Mouse (Mus musculus) adipocyte (in vitro differentiated cells): Measurements from ENCODE around the gene Slc9a5.
A peak's percentile ranks its signal among the peaks of the same experiment; 100 is the strongest.

Experiments used
- DNase-seq: peaks from one replicate; pipeline ENCODE4 v3.0.0-alpha.2; 2016; ENCODE audit warnings: low spot score

Gene Slc9a5

DNA sequence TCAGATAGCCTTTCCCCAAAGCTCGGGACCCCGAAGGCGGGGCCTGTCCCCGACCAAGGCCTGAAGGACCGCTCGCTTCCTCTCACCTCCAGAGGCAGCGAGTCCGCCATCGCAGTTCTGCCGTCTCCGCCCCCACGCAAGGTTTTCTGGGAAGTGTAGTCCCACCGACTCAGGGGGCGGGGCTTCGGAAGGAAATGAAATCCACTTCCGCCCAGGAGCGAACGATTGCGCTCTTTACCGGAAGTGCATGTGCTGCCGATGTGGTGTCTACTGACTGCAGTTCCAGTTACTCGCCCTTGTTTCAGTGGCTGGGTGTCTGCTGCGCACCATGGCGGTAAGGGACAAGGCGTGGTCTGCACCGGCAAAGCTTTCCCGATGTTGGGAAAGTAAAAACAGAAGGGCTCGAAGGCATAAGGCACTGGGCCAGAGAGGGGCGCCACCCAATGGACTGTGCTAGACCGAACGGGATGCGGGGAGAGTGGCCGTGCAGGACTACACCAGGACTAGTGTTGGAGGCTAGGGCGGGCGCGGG is 22.4 kb upstream of the Slc9a5 start, which contains the start of the genes Lrrc29 and Tmem208:
Lrrc29 (minus strand) TSS at position 138 of the 532 bp plus-strand sequence.
Tmem208 (plus strand) TSS at position 214 of the 532 bp plus-strand sequence.
- DNase-seq, result peak; percentile 99

GRCm38 (mm10) chr8:105326968-105327367 is 21.7 kb upstream of the Slc9a5 start:
- DNase-seq, result no peak

DNA sequence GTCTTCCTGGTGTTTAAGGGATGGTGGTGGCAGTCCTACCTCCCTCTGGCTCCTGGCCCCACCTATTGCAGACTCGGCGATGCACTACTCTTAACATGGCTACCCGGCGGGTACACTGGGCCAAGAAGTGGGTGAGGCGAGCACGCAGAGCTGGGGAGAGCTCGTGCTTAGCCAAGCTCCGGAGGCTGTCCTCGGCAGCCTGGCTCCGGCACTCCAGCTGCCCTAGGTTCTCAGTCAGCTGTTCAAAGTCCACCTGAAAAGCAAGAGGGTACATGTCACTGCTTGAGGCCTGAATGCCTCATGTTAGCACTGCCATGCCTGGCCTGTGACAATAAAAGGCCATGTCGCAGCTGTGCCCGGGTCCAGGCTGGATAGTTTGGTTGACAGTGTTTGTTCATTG is 18.3 kb upstream of the Slc9a5 start:
- DNase-seq, result no peak

DNA sequence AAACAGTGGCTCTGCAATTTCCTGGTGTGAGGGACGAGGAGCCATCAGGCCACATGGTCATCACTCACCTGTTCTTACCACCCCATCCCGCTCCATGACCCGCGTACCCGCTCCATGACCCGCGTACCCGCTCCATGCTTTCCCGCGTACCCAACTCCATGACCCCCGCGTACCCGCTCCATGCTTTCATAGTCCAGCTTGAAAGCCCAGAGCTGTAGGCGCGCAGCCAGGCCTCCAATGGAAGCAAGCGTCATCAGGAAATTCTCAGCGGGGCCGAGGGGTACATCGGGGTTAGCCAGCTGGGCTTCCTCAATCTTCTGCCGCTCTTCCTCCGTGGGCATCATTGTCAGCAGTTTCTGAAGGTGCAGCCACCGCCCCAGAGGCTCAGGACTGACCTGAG is 17.2 kb upstream of the Slc9a5 start:
- no peak for DNase-seq

DNA sequence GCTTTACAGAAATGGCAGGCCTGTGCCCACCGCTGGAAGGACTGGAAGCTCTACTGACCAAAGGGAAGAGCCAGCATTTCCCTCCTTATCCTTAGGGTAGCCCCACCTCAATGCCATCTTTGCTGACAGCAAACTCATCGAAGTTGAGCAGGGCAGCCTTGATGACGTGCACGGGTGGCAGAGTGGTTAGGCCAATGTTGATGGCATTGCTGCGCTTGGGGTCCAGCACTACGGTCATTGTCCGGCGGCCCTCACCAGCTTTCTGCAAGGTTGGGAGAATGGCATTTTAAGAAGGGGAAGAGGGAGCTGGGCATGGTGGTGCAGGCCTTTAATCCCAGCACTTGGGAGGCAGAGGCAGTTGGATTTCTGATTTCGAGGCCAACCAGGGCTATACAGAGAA is 16.7 kb upstream of the Slc9a5 start:
- DNase-seq, result no peak

DNA sequence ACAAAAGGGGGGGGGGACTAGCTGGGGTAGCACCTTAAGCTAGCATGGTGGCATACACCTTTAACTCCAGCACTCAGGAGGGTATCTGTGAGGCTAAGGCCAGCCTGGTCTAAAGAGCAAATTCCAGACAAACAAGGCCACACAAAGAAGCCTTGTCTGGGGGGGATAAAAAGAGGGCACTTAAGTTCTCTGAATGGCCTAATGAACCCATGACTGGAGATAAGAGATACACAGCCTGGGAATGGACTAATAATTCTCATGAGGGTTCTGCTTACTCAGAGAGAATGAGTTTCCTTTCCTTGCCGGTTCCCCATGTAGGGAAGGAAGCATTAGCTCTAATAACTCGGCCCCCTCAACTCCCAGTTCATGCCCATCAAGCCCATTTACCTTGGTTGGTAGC is 16.1 kb upstream of the Slc9a5 start:
- DNase-seq, result no peak

DNA sequence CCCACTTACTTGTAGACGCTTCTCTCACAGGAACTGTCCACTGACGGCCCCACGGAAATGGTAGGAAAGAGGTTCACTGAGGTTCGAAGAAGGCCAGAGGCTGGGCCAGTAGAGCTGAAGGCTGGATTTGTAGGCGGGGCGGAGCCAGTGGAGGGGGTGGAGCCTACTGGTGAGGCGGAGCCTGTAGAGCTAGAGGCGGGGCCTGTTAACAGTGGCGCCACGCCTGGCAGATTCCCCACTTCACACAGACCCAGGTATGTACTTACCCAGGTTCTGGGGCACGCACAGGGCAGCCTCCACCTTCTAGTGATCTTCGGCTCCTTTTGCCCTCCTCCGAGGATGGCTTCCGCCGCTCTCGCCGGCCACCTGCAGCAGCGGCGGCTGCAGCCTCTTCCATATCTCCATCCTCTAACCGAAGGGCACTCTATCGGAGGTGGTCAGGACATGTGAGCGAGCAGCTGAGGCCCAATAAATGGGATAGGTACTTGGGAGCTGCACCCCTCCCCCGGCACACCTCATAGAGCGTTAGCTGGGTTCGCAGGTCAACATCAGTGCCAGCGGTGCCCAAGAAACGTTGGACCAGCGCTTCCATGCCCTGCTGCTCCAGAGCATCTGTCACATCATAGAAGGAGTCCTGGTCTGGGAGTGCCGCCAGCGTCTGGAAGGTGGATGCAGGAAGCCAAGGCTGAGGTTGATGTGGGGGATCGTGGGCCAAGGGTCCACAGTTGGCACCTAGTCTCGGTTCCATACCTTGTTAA is 12.1 kb upstream of the Slc9a5 start:
- DNase-seq, result no peak

GRCm38 (mm10) chr8:105338992-105339391 is 9.7 kb upstream of the Slc9a5 start:
- DNase-seq, result no peak

- peak; percentile 65 for DNase-seq
These were observed 8.6 kb upstream of the Slc9a5 start for GRCm38 (mm10) chr8:105339886-105340635.

DNA sequence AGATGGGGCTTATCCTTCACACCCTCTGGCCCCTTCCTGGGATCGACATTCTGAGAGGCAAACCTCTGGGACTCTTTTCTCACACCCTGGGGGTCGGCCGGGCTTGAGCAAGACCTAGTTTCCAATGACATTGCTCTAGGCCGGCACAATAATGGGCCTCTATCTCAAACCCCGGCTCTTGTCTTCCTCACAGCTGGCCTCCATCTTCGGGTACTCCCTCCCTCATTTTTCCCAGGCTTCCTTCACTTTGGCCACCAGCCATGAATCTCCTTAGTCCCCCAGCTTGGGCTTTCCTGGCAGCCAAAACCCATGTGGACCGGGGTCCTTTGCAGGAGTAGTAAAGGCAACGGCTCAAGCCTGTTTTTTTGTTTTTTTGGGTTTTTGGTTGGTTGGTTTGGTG is 7.2 kb upstream of the Slc9a5 start:
- DNase-seq, result no peak

DNA sequence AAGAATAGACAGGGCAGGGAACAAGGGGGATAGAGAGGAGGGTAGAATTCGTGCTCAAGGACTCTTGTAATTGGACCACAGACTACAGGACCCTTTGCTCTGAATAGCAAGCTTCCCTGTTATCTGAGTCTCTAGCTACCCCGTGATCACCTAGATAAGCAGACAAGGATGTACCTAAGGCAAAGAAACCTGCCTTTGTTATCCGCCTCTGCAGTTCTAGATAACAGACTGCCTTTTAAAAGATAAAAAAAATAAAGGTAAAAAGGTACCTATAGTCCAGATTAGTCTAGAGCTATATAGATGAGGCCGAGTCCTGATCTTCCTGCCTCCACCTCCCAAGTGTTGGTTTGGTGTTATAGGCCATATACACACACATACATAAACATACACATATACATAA is 5.9 kb upstream of the Slc9a5 start:
- no peak for DNase-seq

DNA sequence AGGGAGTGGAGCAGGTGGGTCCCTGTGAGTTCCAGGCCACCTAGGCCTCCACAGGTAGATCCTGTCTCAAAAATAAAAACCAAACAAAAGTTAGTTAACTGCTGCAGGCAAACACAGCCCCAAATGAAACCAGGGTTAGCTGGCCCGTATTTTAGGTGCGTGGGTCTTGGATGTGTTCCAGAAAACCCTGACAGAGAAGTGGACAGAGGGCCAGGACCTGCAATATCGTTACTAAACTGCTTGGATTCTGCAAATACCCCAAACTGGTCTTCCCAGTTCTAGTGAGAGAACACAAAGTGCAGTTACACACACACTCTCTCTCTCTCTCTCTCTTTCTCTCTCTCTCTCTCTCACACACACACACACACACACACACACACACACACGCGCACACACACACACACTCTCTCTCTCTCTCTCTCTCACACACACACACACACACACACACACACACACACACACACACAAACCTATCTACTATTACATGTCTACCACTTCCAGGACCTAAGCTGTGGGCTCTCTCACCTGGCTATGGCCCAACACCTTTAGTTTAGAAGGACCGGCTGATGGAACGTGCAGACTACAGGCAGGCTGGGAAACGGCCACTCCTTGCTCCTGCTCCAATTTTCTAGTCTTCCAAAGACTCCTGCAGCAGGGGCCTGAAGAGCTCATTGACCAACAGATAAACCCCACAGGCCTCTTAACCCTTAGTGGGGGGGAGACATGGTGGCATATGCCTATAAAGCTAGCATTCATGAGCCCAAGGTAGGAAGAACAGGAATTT is 4.7 kb upstream of the Slc9a5 start:
- peak; percentile 41 for DNase-seq

GRCm38 (mm10) chr8:105345061-105345975 is 3.3 kb upstream of the Slc9a5 start:
- DNase-seq, result peak; percentile 71

DNA sequence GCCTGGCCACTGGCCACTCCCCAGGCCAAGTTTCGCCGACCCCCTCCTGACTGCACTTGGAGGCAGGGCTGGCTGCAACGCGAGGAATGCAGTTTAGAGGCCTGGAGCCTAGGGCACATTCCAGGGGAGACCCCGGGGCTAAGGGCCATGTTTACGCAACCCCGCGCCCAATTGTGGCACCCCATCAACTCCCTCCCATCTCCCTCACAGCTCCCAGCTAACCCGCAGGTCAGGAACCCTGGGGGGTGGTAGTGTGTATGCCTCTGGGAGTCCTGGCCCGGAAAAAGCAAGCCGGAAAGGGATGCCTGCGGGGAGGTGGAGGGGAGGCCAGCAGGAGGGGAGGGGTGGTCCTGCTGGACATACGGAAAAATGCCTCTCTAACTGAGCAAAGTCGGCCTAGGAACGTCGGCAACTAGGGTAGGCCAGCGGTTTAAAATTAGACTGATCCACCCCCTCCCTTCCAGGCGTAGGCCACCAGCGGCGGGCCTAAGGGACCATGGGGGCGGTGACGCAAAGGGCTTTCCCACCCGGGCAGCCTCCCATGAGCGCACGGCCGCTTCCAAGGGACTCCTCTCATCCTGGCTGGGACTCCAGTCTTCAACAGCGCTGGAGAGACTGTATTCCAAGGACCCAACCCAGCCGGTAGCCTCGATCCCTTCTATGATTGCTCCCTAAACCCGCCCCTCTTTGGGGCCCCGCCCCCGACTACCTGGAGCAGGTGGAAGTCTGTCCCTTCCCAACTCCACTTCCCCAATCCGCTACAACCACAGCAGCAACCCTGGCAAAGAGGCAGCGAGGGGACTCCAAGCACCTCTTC is 1.8 kb upstream of the Slc9a5 start:
- DNase-seq, result peak; percentile 62

DNA sequence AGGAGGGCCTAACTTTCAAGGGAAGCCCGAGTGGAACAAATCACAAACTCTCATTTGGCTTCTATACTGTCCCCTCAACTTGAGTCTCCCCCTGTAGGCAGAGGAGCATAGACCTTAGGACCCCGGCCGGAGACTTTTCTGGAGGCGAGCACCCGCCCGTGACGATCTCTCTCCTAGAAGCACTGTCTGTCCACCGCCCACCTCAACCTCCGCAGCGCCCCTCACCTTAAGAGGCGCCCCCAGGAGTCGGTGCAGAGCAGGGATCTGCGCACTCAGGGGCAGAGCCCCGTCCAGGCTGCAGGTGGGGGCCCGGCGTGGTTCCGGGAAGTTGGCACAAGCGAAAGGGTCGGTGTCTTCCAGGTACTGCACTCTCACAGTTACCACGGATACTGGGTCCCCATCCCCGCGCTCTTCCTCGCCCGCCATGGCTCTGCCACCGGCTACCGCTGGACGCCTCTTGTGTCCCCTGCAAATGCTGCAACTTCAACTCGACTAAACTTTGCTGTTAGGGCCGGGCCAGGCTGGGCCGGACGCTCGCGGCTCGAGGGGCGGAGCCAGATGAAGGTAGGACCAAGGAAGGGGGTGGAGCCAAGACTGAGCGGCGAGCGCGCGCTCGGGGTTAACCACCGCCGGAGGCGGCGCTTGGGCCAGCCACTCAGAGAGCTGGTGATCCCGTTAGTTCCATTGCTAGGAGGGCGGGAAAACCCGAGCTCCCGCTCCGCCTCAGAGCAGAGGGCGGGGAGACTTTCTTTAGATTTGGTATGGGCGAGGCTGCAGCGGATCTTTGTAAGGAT is 1.0 kb upstream of the Slc9a5 start, which contains the start of gene Fhod1:
Fhod1 (minus strand) TSS at position 526 of the 794 bp plus-strand sequence.
- DNase-seq, result peak; percentile 99

GRCm38 (mm10) chr8:105349096-105349771 is 591 bp downstream of the Slc9a5 start:
- no peak for DNase-seq

DNA sequence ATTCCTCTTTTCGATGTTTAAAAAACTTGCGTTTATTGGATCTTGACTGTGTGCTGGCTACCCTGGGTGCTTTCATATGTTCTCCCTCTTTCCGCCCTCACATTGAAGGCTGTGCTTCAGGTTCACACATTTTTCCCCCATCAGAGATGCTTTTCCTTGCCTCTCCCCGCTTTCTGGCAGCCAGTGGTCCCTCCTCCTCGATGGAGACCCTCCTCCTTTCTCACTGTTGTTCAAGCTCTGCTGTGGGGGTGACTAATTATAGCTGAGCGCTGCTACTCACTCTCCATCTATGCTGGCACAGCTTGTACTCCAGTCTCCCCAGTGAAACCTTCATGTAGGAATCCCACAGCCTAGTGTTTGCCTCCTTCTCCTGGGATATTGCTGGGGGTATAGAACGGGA is 1.5 kb downstream of the Slc9a5 start:
- DNase-seq, result no peak

- no peak for DNase-seq
These were observed 5.0 kb downstream of the Slc9a5 start for GRCm38 (mm10) chr8:105353583-105354135.
